Mouse (Mus musculus): Measurements from ENCODE around the gene Khdc1b.

- TF ChIP-seq TAL1 (IDR thresholded peaks at IDR 0.05; ENCODE audit: low read length) = no peak
- TF ChIP-seq GATA1 (IDR thresholded peaks at IDR 0.05; ENCODE audit: low read length) = no peak
These were observed at the start of gene Khdc1b for GRCm38 (mm10) chr1:21383256-21383655.

Measured in erythroblast, embryonic 14.5 days (primary cell).